Mouse (Mus musculus) hindbrain, embryonic 11.5 days (tissue): ENCODE data around the gene D430042O09Rik. TPM values are rescaled to one million over a fixed set of nuclear protein-coding genes. Genes with fewer than 3 reads are reported as not detected.

Source experiments
- ATAC-seq: fragments of 200-750 bp; cut with Nextera tagmentation; 2 replicates; pipeline ENCODE4 v1.8.0; 2017; ENCODE audit warnings: mild to moderate bottlenecking, moderate TSS enrichment, moderate library complexity; ENCODE audit not compliant: low FRiP score
- DNase-seq: peaks from one replicate; pipeline ENCODE4 v3.0.0-alpha.2; 2015; ENCODE audit warnings: low spot score
- H3K27ac ChIP-seq: fragments of 300-500 bp; sonication (generic); 2 replicates; pipeline ENCODE4 v1.5.1; 2014; ENCODE audit warnings: mild to moderate bottlenecking, low read depth, low read length
- H3K27me3 ChIP-seq: fragments of 300-500 bp; sonication (generic); 2 replicates; pipeline ENCODE4 v1.6.1; 2014; ENCODE audit warnings: mild to moderate bottlenecking, low read length, moderate library complexity, mixed read lengths; ENCODE audit not compliant: control insufficient read depth, insufficient read depth
- H3K36me3 ChIP-seq: fragments of 300-500 bp; sonication (generic); 2 replicates; pipeline ENCODE4 v1.6.1; 2014; ENCODE audit warnings: mild to moderate bottlenecking, low read length, moderate library complexity, mixed read lengths; ENCODE audit not compliant: control insufficient read depth, insufficient read depth
- H3K4me1 ChIP-seq: fragments of 300-500 bp; sonication (generic); replicated peaks from 2 replicates; pipeline ENCODE4 v1.6.1; 2014; ENCODE audit warnings: low read length, mixed read lengths; ENCODE audit not compliant: control insufficient read depth, insufficient read depth
- H3K4me2 ChIP-seq: fragments of 300-500 bp; sonication (generic); replicated peaks from 2 replicates; pipeline ENCODE4 v1.6.1; 2014; ENCODE audit warnings: mild to moderate bottlenecking, low read depth, low read length
- H3K4me3 ChIP-seq: fragments of 300-500 bp; sonication (generic); 2 replicates; pipeline ENCODE4 v1.5.1; 2014; ENCODE audit warnings: low read depth, low read length
- H3K9ac ChIP-seq: fragments of 300-500 bp; sonication (generic); 2 replicates; pipeline ENCODE4 v1.6.1; 2014; ENCODE audit warnings: low read depth, low read length
- H3K9me3 ChIP-seq: fragments of 300-500 bp; sonication (generic); 2 replicates; pipeline ENCODE4 v1.6.1; 2016; ENCODE audit warnings: low read length; ENCODE audit not compliant: control insufficient read depth
- WGBS: fragments of 180-500 bp; shearing (Covaris S2); extraction: QIAGEN DNeasy Blood & Tissue Kit; methylation state at CpG from one replicate; pipeline ENCODE4 v1.1.7; 2014; 5-methylcytosine and 5-hydroxymethylcytosine counted together
- polyA plus RNA-seq: library from polyadenylated mRNA; unstranded; fragments of >200 nt; fragmentation: Nextera tagmentation; extraction: Ambion mirVana; gene quantifications from 2 replicates; pipeline ENCODE4 v1.2.1, GENCODE M21; 2014

D430042O09Rik gene
- polyA plus RNA-seq, 1 experiment from 2014 or later: 8.0 TPM

DNA sequence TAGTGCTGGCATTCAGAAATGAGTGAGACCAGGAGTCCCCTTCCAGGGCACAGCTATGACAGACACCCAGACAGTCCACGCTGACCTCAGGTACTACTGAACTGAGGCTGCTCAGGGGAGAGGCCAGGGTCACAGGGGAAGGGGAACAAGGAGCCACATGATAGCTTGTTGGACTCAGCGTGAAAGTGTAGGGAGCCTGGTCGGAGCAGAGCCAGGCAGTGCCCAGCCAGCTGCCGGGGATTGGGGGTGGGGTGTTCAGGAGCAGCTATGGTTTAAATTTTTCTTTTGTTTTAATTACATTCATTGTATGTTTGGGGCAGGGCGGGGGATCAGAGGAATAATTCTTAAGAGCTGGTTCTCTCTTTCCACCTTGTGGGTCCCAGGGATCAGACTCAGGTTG is 120.9 kb downstream of the D430042O09Rik start:
- H3K27ac ChIP-seq: no peak overlapping the region
- H3K4me3 ChIP-seq: no peak overlapping the region
- no peak overlapping the region for H3K9ac ChIP-seq
- H3K4me2 ChIP-seq: no peak overlapping the region
- H3K4me1 ChIP-seq: no peaks in the 10 kb centered on the region
- no peak for DNase-seq
- no peaks in the 10 kb centered on the region for H3K27me3 ChIP-seq
- H3K36me3 ChIP-seq: no peaks in the 10 kb centered on the region
- no peak for ATAC-seq
- WGBS: 75% methylated on average over 5 of the region's 5 CpGs
- H3K9me3 ChIP-seq: no peaks in the 10 kb centered on the region

DNA sequence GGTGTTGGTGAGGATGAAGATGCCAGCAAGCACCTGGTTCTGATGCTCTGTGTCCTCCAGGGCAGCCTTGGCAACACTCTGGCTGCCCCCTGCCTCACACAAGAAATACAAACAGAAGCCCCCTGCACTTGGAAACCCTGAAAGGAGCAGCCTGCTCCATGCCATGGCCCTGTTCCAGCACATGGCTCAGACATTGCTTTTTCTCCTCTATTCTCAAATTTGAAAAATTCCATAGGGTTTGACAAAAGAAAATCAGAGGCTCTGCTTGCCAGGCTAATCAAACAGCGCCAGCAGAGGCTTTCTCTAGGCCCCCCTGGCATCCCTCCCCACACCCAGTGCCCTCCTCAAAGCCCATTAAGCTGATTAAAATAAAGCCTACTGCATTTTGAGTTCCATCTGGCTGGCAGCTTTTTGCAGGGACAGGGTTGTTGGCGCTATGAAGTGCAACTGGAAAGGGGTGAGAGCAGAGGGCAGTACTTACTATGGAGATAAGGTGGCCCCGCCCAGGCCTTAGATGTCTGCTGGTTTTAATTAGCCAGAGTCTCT is 121.5 kb downstream of the D430042O09Rik start:
- no peak overlapping the region for H3K9ac ChIP-seq
- H3K4me2 ChIP-seq: no peak overlapping the region
- no peaks in the 10 kb centered on the region for H3K4me1 ChIP-seq
- 61% methylated on average over 3 of the region's 3 CpGs for WGBS
- DNase-seq: no peak
- H3K27ac ChIP-seq: no peak overlapping the region
- no peaks in the 10 kb centered on the region for H3K9me3 ChIP-seq
- no peaks in the 10 kb centered on the region for H3K36me3 ChIP-seq
- no peak for ATAC-seq
- no peaks in the 10 kb centered on the region for H3K27me3 ChIP-seq
- H3K4me3 ChIP-seq: no peak overlapping the region

DNA sequence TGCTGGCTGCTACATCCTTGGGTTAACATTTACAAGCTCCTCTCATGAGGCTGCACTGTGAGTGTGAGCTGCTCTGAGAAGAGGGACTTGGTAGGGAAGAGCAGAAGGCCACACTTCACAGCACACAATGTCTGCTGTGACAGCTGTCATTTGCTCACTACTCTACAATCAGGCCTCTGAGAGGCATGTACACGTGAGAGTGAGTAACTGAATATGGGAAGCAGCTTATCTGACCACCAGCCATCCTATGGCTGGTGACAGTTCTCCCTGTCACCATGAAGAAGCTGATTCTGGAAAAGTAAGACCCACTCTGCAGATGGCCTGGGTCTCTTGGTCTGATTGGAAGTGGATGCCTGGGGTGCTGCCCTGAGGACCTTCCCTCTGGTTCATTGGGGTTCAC is 125.1 kb downstream of the D430042O09Rik start:
- no peaks in the 10 kb centered on the region for H3K27me3 ChIP-seq
- no peak overlapping the region for H3K4me2 ChIP-seq
- H3K36me3 ChIP-seq: no peaks in the 10 kb centered on the region
- 80% methylated on average over 1 of the region's 1 CpGs for WGBS
- H3K4me3 ChIP-seq: no peak overlapping the region
- ATAC-seq (no peak), DNase-seq (no peak)
- H3K27ac ChIP-seq: no peak overlapping the region
- no peak overlapping the region for H3K9ac ChIP-seq
- no peaks in the 10 kb centered on the region for H3K9me3 ChIP-seq
- H3K4me1 ChIP-seq: no peaks in the 10 kb centered on the region

DNA sequence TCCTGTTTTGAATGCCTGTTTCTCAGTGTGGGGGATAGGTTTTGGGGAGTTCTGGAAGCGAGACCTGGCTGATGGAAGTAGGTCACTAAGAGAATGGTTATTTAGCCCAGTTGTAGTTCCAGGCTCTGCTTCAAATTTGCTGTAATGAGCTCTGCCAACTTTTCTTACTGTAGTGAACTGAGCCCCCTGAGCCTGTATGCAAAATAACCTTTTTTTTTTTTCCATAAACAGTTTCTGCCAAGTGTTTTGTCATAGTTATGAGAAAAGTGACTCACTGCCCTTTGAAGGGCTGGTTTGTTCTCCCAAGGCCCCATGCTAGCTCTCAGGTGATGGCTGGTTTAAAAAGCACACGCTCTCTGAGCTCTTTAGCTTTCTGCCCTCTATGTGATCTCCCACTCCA is 125.8 kb downstream of the D430042O09Rik start:
- 96% methylated on average over 2 of the region's 2 CpGs for WGBS
- Histone ChIP-seq H3K27ac (no peak overlapping the region), H3K27me3 (no peaks in the 10 kb centered on the region), H3K4me2 (no peak overlapping the region), H3K9ac (no peak overlapping the region), H3K9me3 (no peaks in the 10 kb centered on the region), H3K4me3 (no peak overlapping the region), H3K36me3 (no peaks in the 10 kb centered on the region), H3K4me1 (no peaks in the 10 kb centered on the region)
- DNase-seq (no peak), ATAC-seq (no peak)

DNA sequence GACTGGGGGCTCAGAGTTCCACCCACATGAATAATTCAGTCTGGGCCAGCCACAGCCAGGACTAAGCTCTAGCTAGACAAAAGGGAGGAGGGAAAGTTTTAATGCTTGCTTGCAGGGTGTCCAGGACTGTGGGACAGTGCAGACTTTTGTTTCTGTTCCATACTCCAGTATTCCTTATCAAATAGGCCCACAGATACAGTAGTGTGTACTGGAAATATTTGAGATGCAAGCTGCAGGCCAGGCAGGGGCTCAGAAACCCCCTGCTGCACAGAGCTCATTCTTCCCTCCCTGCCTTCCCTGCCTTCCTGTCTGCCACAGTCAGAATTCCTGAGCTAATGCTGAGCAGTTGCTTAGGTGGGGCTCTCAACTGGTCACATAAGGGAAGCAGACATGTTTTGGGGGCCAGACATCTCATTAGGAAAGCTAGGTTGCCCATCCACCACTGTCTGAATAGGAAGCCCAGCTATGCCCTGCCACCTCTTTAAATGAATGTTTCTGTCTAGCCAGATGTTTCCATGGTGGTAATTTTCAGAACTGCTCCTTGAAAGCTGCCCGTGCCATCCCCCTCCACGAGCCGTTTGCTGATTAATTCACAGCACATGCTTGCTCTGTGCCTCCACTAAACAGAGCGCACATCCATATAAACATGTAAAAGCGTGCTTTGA is 130.5 kb downstream of the D430042O09Rik start:
- Histone ChIP-seq H3K27me3 (no peaks in the 10 kb centered on the region), H3K36me3 (no peaks in the 10 kb centered on the region), H3K4me3 (no peak overlapping the region), H3K4me2 (no peak overlapping the region), H3K9me3 (no peaks in the 10 kb centered on the region), H3K4me1 (no peaks in the 10 kb centered on the region), H3K9ac (no peak overlapping the region), H3K27ac (peak overlapping the region; percentile 43; the same call in 1 of the 2 replicates)
- DNase-seq (no peak), ATAC-seq (no peak)
- WGBS: 52% methylated on average over 5 of the region's 5 CpGs

DNA sequence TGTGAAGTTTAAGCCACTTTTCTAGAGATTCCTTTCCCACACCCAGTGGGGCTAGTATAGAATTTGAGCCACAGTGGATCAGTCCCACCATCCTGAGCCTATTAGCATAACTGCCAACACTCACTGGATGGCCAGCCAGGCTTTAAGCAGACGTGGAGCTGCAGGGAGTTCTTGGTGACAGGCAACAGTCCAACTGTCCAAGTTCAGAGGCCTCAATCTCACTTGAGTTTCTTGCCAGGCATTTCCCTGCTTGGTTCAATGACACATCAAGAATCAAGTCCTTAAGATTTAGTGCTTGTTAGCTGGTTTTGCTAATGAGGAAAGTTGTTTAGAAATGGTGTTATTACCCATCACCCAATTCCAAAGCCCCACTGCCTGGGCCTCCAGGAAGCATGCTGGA is 137.9 kb downstream of the D430042O09Rik start:
- H3K27me3 ChIP-seq: no peaks in the 10 kb centered on the region
- no peak overlapping the region for H3K9ac ChIP-seq
- no peak for DNase-seq
- H3K9me3 ChIP-seq: no peaks in the 10 kb centered on the region
- no peaks in the 10 kb centered on the region for H3K4me1 ChIP-seq
- H3K4me2 ChIP-seq: no peak overlapping the region
- no peak overlapping the region for H3K27ac ChIP-seq
- H3K4me3 ChIP-seq: no peak overlapping the region
- 70% methylated on average over 1 of the region's 1 CpGs for WGBS
- no peaks in the 10 kb centered on the region for H3K36me3 ChIP-seq
- ATAC-seq: no peak

DNA sequence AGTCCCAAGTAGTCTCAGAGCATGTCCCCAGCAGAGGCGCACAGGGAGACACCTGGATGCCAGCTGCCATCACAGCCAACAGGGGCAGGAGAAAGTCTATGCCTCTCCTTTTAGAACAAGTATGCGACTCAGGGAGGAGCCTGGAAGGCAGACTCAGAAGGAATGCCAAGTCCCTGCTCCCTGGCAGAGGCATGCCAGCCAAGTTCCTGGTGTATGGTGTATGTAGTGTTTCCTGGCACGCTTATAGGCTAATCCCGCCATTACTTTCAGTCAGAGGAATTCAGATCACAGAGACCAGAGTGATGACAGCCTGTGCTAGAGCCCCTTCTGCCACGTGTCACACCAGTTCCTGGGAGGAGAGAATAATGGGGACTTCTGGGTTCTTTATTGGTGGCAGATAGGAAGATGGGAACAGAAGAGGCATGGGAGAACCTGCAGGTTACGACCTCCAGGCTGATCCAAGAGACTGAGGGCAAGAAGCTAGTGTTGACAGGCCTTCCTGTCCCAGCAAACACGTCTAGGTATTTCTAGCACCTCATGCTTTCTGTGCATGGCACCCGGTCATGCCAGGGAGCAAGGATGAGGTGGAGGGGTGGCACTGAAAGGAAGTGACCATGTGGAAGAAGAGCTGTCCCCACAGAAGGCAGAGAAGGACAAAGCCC is 139.3 kb downstream of the D430042O09Rik start:
- ATAC-seq (no peak), DNase-seq (no peak)
- Histone ChIP-seq H3K27ac (no peak overlapping the region), H3K27me3 (no peaks in the 10 kb centered on the region), H3K4me3 (no peak overlapping the region), H3K4me1 (no peaks in the 10 kb centered on the region), H3K4me2 (no peak overlapping the region), H3K9me3 (no peaks in the 10 kb centered on the region), H3K9ac (no peak overlapping the region), H3K36me3 (no peaks in the 10 kb centered on the region)
- WGBS: 79% methylated on average over 8 of the region's 8 CpGs

DNA sequence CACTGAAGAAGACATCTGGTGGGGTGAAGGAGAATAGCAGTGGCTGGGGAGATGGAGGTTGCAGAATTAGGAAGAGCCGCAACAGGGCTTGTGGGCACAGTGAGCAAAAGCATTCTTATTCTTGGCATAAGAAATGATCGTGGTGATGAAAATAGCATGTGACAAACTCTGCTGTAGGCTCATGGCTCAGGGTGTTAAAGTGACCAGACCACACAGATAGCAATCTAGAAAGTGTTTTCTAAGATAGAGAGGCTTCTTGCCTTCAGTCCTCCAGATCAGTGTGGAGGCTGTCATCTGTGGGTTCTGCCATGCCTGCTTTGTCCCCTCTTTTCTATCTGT is 139.8 kb downstream of the D430042O09Rik start:
- 97% methylated on average over 2 of the region's 2 CpGs for WGBS

DNA sequence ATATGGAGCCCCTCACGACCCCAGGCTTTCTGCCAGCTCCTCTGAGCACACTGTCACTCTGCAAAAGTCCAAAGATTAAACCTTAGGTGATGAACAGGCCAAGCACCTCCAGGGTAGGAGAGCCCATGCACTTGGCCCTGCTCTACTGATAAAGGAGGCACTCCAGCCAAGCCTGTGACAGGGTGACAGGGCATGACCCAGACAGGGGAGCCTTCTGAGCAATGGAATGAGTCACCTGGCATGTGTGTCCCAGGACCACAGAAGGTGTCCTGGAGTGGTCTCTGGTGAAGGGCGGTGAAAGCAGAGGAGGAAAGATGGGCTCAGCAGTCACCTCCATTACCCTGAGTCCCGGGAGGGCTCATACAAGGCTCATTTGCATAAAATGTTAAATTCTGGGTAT is 151.9 kb downstream of the D430042O09Rik start:
- no peaks in the 10 kb centered on the region for H3K9me3 ChIP-seq
- H3K27ac ChIP-seq: no peak overlapping the region
- DNase-seq (no peak), ATAC-seq (no peak)
- no peaks in the 10 kb centered on the region for H3K27me3 ChIP-seq
- no peaks in the 10 kb centered on the region for H3K4me1 ChIP-seq
- no peak overlapping the region for H3K4me2 ChIP-seq
- no peak overlapping the region for H3K4me3 ChIP-seq
- no peaks in the 10 kb centered on the region for H3K36me3 ChIP-seq
- WGBS: 78% methylated on average over 3 of the region's 3 CpGs
- H3K9ac ChIP-seq: no peak overlapping the region

More for the DNA sequence above, 139.8 kb downstream of the D430042O09Rik start:
- H3K27me3 ChIP-seq: no peaks in the 10 kb centered on the region
- DNase-seq (no peak), ATAC-seq (no peak)
- no peaks in the 10 kb centered on the region for H3K4me1 ChIP-seq
- H3K4me3 ChIP-seq: no peak overlapping the region
- H3K9me3 ChIP-seq: no peaks in the 10 kb centered on the region
- no peaks in the 10 kb centered on the region for H3K36me3 ChIP-seq
- no peak overlapping the region for H3K27ac ChIP-seq
- no peak overlapping the region for H3K4me2 ChIP-seq
- no peak overlapping the region for H3K9ac ChIP-seq
